Mouse (Mus musculus): ENCODE results near the gene Pycr2.

DNA sequence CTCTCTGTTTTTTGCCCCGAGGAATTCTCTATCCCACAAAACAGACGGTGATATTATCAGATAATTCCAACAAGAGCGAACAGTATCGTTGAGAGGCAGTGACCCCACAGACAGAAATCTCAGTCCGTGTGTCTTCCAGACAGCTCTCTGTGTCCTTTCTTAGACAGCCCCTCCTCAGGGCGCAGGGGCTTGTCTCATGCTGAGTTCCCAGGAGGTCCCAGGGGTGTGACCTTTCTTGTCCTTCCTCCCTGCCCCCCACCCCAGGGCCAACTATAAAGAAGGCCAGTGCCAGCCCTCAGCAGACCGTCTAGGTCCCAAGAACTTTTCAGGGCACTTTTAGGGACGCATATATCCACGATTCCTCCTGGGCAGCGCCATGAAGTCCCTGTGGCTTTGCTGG lies 11.3 kb upstream of the Pycr2 start, which contains the start of gene Lefty2:
- TF ChIP-seq CTCF (IDR thresholded peaks at IDR 0.05): no peak
- no peak for TF ChIP-seq EP300 (IDR thresholded peaks at IDR 0.05)
